Mouse (Mus musculus) embryonic fibroblast, embryonic 13.5 days (primary cell): ENCODE measurements around the gene Mindy3.

ENCODE experiments used
- CTCF ChIP-seq: IDR thresholded peaks from 2 replicates; pipeline ENCODE4 v1.5.1; 2011; ENCODE audit warnings: mild to moderate bottlenecking, control low read depth, low read length, moderate library complexity, borderline replicate concordance; ENCODE audit not compliant: insufficient read depth
- POLR2A ChIP-seq: IDR thresholded peaks from 2 replicates; pipeline ENCODE4 v1.6.1; 2011; ENCODE audit warnings: low read depth, mild to moderate bottlenecking, control low read depth, low read length, moderate library complexity

DNA sequence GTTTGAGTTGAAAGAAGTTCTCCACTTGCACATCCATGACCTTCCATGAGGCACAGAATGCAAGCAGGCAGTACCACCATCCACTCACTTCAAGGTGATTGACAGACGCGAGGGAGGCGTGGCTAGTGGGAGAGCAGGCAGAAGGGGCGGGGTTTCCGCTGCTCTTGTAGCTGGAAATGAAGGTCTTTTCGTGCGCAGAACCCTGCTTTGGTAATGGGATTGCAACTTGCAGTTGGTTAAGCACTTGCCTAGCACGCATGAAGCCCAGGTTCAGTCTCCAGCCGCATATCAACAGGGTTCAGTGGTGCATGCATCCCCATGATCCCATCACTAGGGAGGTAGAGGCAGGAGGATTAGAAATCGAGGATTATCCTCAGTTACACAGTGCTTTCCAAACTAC is 92.1 kb downstream of the Mindy3 start:
- TF ChIP-seq POLR2A (no peak), CTCF (no peak)
